Mouse (Mus musculus) embryonic stem cell, embryonic (primary cell): ENCODE measurements around the gene Map3k7.

ENCODE experiments used
- CTCF ChIA-PET, 4 experiments: fragments of 300-600 bp in 2 of 4; fragments of 350-600 bp in 2 of 4; sonication (Branson Sonifier 250); formaldehyde crosslinking; loops; one replicate each; lab custom pipeline; 2022; ENCODE audit warnings: inconsistent platforms in 2 of 4; lab: Charles Lee
- POLR2A ChIA-PET, 4 experiments: fragments of 300-600 bp in 2 of 4; fragments of 350-600 bp in 2 of 4; sonication (Branson Sonifier 250); formaldehyde crosslinking; loops; one replicate each; lab custom pipeline; 2022; ENCODE audit warnings: antibody characterized with exemption in 4 of 4, inconsistent platforms in 1 of 4; lab: Charles Lee

Map3k7 gene

DNA sequence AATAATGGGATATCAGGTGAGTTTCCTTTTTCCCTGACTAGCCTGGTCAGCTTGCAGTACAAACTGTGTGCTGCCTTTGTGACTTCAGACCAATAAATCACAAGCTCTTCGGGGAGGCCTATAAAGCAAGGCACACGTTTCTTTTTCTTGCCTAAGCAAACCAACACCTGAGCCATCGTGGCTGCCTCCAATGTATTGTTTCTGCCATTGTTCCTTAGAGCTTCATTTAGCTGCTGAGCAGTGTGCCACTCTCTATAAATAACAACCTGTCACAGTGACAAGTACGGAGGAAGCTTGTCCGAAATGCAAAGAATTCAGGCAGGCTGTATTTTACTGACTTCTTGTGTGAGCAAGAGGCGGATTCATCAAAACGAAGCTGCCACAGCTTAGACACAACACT is 73.4 kb downstream of the Map3k7 start:
- ChIA-PET CTCF (interaction anchor here in 3 of 4 experiments (0.5 to 1.6 kb wide), 4 partner anchors 9 to 974 kb away, joined by 3 to 4 read pairs (median 3); no protein-coding TSS in a partner anchor), POLR2A (interaction anchor here in 3 of 4 experiments (0.5 to 3.4 kb wide), 9 partner anchors 9 to 123 kb away, joined by 3 to 26 read pairs (median 4); no protein-coding TSS in a partner anchor)

DNA sequence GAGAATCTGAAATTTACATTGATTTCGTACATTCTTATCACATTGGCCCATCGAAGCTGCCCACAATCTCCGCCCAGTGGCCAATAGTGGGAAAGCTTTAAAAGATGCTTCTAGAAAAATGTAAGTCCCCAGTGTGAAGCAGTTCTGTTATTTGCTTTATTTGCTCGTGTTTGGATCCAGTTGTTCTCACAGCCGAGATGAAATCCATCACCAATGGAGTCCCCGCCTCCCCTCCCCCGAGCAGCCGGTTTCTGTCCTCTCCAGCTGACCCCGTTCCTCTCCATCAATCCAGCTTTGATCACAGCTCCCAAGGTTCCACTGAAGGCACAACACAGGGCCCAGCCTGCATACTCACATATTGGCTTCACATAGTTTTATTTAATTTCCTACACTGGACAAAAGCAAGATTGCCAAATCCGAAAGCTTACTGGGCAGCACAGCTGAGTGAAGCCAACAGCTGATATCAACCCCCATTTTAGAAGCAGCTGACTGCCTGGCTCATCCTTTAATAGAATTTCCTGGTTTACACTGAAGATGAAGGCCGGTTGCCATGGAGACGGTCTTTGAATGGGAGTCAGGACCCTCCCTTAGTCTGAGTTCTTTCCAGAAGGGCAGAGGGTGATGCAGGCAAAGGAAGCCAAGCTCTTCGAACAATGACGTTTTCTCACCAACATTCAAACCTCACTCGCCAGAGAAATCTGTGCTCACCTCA is 78.0 kb downstream of the Map3k7 start:
- ChIA-PET POLR2A (interaction anchor here in 1 of 4 experiments (1.8 kb wide), 1 partner anchor 530 kb away, joined by 5 read pairs; no protein-coding TSS in a partner anchor), CTCF (interaction anchor here in 2 of 4 experiments (0.6 to 2.6 kb wide), 6 partner anchors 15 to 1333 kb away, joined by 3 to 10 read pairs (median 4); no protein-coding TSS in a partner anchor)

DNA sequence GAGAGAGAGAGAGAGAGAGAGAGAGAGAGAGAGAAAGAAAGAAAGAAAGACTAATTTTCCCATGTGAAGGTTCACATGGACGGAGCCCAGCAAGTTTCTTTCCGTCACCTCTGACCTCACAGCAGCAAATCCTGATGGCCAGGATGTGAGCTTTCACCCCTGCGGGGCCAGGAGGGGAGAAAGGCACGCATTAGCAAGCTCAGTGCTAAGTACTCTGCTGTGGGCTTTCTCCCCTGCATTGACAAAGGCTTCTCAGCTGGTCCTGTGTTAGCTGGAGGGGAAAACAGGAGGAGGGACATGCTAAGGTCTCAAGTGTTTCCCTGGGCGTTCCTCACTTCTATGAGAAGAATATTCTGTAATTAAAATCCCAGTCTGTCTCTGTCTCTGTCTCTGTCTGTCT is 81.3 kb downstream of the Map3k7 start:
- POLR2A ChIA-PET = interaction anchor here in 1 of 4 experiments (0.7 kb wide), 1 partner anchor 114 kb away, joined by 3 read pairs; no protein-coding TSS in a partner anchor

DNA sequence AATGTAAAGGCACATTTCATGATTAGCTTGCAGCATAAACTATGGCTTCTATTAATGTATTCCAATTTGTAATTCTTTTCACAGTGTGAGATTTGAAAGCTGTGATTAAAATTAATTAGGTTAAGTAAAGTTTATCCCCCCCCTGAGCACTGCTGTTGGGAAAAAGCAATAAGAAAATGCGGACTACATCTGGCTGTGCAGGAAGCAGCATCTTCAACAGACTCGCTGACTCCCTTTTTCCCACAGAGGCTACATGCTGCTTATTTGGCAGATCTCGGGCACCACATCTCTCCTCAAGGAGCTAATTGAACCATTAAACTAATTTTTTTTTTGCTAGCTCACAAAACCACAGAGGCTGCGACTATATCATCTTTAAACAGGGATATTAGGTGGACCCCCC is 85.9 kb downstream of the Map3k7 start:
- POLR2A ChIA-PET = interaction anchor here in 1 of 4 experiments (0.7 to 4.7 kb wide), 2 partner anchors 11 to 23 kb away, joined by 3 to 15 read pairs; no protein-coding TSS in a partner anchor
- CTCF ChIA-PET = interaction anchor here in 2 of 4 experiments (0.7 to 1.3 kb wide), 4 partner anchors 10 to 523 kb away, joined by 3 to 4 read pairs (median 4); no protein-coding TSS in a partner anchor

More for the DNA sequence above, 81.3 kb downstream of the Map3k7 start:
- CTCF ChIA-PET = interaction anchor here in 3 of 4 experiments (0.7 to 1.9 kb wide), 6 partner anchors 10 to 516 kb away, joined by 3 to 8 read pairs (median 4); no protein-coding TSS in a partner anchor

DNA sequence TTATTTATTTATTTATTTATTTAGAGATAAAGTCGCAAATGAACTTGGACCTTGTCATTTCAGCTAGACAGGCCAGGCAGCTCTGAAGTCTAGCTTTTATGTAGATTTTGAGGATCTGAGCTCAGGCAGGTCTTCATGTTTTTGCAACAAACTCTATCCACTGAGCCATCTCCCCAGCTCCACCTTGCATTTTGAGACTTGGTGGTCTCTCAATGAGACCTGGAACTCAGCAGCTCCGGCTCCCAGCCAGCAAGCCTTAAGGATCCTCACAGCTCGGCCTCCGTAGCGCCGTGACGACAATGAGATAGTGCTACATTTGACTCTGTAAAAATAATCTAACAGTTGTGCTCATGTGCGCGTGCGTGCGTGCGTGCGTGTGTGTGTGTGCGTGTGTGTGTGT is 89.3 kb downstream of the Map3k7 start:
- ChIA-PET POLR2A (interaction anchor here in 1 of 4 experiments (0.6 kb wide), 2 partner anchors 122 to 143 kb away, joined by 3 to 5 read pairs; no protein-coding TSS in a partner anchor), CTCF (interaction anchor here in 3 of 4 experiments (0.5 to 1.0 kb wide), 6 partner anchors 22 to 522 kb away, joined by 3 read pairs; no protein-coding TSS in a partner anchor)

DNA sequence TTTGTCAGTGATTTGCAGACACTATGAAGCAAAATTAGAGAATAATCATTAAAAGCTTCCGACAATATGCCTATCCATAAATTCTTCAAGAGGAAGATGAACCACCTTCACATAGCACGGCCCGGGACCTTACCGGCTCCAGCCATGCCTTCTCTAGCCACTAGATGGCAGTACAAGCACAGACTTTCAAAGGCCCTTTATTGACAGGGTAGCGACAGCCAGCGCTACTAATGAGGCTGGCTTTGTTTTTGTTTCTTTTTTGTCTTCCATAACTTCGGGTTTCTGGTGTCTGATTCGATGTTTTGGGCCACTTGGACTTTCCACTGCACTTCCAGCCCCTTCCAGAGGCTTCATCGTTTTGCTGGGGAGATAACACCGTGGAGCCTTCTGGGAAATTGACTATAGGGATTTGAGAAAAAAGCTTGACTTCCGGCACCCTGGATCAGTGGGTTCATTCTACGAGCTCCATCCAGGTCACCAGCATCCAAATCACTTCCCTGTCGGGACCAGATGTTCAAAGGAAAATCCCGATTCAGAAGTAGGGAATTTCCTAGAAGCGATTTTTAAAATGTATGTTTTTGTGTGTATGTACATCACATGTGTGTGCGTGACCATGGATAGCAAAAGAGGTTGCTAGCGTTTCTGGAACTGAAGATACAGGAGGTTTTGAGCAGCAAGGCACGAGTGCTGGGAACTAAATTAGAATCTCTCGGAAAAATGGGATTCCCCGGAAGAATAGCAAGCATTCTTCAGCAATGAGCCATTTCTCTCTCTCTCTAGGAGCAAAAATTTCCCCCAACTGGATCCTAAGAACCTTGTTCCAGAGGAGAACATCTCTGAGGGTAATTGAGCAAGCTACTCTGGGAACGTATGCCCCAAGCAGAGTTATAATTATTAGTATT is 91.5 kb downstream of the Map3k7 start:
- CTCF ChIA-PET = interaction anchor here (0.5 to 1.7 kb wide), 22 partner anchors 9 to 794 kb away, joined by 3 to 14 read pairs (median 4); no protein-coding TSS in a partner anchor
- POLR2A ChIA-PET = interaction anchor here in 2 of 4 experiments (0.6 to 1.0 kb wide), 2 partner anchors 9 to 132 kb away, joined by 3 read pairs; no protein-coding TSS in a partner anchor

DNA sequence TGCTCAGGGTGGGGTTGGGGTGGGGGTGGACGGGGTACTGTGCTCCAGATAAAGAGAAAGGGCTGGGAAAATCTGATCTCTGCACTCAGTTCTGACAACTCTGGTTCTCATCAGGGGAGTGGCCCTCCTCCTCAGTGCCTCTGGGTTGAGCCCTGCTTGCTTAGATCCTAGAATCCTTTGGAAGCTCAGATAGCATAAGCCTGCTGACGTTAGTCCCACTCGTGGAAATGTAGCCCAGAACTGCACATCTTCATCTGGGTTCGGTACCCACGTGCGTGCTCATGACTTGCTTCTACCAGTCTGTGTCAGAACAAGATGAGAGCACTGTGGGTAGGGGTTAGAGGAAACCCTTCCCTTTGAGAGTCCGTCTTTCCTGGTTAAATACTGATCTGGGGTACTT is 92.5 kb downstream of the Map3k7 start:
- ChIA-PET POLR2A (interaction anchor here in 2 of 4 experiments (0.5 to 1.3 kb wide), 7 partner anchors 82 to 601 kb away, joined by 3 to 6 read pairs (median 3); partner anchors contain the start of gene Mdn1 (in 1 of the 2)), CTCF (interaction anchor here (0.5 to 2.1 kb wide), 59 partner anchors 8 to 1062 kb away, joined by 3 to 26 read pairs (median 4); partner anchors contain the start of gene Bach2 (in 1 of the 4))

DNA sequence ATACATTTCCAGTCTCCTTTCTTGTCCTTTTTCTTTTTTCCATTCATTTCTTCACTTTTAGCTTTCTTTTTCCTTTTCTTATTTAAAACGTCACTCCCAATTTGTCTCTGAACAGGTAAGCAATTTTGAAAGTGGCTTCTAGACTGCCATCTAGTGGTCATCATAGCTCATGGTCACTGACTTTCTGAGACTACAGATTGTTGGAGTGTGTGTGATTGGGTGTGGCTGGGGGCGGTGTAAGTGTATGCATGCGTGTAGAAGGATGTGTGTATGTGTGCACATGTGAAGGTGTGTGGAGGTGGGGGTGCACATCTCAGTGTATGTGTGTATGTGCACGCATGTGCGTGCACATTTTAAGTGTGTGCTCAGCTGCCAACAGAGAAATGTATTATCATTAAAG is 93.2 kb downstream of the Map3k7 start:
- ChIA-PET POLR2A (interaction anchor here (0.5 to 1.3 kb wide), 10 partner anchors 82 to 602 kb away, joined by 3 to 6 read pairs (median 3); partner anchors contain the start of gene Mdn1 (in 1 of the 4)), CTCF (interaction anchor here (0.5 to 2.1 kb wide), 55 partner anchors 8 to 1061 kb away, joined by 3 to 20 read pairs (median 4); partner anchors contain the start of gene Bach2 (in 1 of the 4))

DNA sequence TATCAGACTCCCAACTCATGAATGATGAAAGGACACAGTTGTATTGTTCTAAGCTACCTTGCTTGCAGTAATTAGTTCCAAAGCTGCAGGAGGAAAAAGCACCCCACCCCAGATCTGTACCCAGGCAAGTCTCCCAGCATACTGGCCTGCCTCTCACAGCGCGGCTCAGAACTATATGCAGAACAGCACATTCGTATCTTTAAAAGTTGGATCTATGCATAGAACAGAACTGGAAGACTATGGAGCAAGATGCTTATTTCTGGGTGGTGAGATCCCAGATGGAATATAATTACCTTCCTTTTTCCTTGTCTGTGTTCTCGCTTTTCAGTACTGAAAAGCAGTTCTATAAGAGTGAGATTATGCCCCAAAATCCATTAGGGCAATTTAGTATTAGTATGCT is 96.8 kb downstream of the Map3k7 start:
- CTCF ChIA-PET = no interaction called here
- POLR2A ChIA-PET = no interaction called here

DNA sequence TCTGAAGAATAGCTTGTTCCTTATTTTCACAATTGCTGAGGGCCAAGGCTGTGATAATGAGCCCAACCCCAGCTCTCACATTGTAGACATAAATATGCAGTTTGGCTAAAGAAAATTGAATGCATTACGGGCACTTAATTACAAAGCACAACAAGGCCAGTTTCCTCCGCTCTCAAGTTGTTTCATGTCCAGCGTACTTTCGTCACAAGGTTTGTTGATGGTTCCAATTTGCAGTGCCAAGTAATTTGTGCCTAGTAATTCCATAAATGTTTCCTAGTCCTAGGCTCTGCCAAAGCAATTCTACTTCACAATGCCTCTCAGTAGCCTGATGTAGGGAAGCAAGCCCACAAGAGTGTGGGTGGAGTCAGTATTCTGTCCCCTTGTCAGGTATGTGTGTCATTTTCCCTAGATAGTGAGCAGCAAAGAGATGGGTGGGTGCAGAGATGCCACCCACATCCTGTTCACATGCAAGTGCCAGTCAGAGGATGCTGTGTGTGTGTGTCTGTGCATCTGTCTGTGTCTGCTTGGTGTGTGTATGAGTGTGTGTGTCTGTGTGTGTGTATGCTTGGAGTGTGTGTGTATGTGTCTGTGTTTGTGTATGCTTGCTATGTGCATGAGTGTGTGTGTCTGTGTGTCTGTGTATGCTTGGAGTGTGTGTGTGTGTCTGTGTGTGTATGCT is 98.6 kb downstream of the Map3k7 start:
- ChIA-PET POLR2A (no interaction called here), CTCF (interaction anchor here in 1 of 4 experiments (1.5 kb wide), 1 partner anchor 499 kb away, joined by 5 read pairs; no protein-coding TSS in a partner anchor)

DNA sequence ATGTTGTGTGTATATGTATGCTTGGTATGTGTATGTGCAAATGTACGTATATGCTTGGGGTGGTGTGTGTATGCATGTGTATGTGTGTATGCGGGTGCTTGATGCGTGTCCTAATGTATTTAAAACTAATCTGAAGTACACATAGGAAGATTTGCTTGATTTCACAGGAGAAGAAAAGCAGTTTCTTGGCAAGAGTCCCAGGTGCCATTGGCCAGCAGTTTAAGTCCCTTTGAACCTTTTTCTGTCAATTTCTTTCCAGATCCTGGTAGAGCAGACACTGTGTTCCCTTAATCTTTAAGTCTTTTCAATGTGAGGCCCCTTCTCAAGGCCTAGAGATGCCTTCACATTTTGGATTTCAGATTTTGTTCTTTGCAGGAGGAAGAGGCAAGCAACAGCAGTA is 99.4 kb downstream of the Map3k7 start:
- CTCF ChIA-PET = no interaction called here
- POLR2A ChIA-PET = interaction anchor here in 1 of 4 experiments (1.2 kb wide), 1 partner anchor 11 kb away, joined by 3 read pairs; no protein-coding TSS in a partner anchor
